Mouse (Mus musculus) liver, adult (tissue): ENCODE measurements around the gene Lpin1.

Experiments used
- GATA4 ChIP-seq: IDR thresholded peaks from 2 replicates; pipeline ENCODE4 v1.6.1; 2014; ENCODE audit warnings: mild to moderate bottlenecking, low read length; ENCODE audit not compliant: insufficient replicate concordance

The Lpin1 gene

GRCm38 (mm10) chr12:16634075-16634813, 23.5 kb upstream of the Lpin1 start:
- TF ChIP-seq GATA4, result peak; percentile 65

- no peak for TF ChIP-seq GATA4
Measured at GRCm38 (mm10) chr12:16633235-16633634, 22.5 kb upstream of the Lpin1 start.

GRCm38 (mm10) chr12:16631423-16631822, 20.7 kb upstream of the Lpin1 start:
- TF ChIP-seq GATA4, result no peak

GRCm38 (mm10) chr12:16630866-16631185, 20.1 kb upstream of the Lpin1 start:
- no peak for TF ChIP-seq GATA4

GRCm38 (mm10) chr12:16630152-16630865, 19.5 kb upstream of the Lpin1 start:
- TF ChIP-seq GATA4, result no peak; the same call in 1 of the 2 replicates

GRCm38 (mm10) chr12:16620230-16620629, 9.5 kb upstream of the Lpin1 start:
- no peak for TF ChIP-seq GATA4

GRCm38 (mm10) chr12:16619453-16619852, 8.7 kb upstream of the Lpin1 start:
- no peak for TF ChIP-seq GATA4

- TF ChIP-seq GATA4, result no peak
Measured at GRCm38 (mm10) chr12:16618512-16619274, 7.9 kb upstream of the Lpin1 start.

GRCm38 (mm10) chr12:16615738-16616137, 5.0 kb upstream of the Lpin1 start:
- TF ChIP-seq GATA4, result no peak

- TF ChIP-seq GATA4, result no peak
Measured at GRCm38 (mm10) chr12:16614556-16614955, 3.8 kb upstream of the Lpin1 start.

- no peak for TF ChIP-seq GATA4
Measured at GRCm38 (mm10) chr12:16605624-16606023, 5.1 kb downstream of the Lpin1 start.

- no peak for TF ChIP-seq GATA4
Measured at GRCm38 (mm10) chr12:16602271-16602670, 8.5 kb downstream of the Lpin1 start.

- TF ChIP-seq GATA4, result no peak
Measured at GRCm38 (mm10) chr12:16600374-16600773, 10.4 kb downstream of the Lpin1 start.

- no peak for TF ChIP-seq GATA4
Measured at GRCm38 (mm10) chr12:16599359-16599758, 11.4 kb downstream of the Lpin1 start.

- no peak for TF ChIP-seq GATA4
Measured at GRCm38 (mm10) chr12:16593761-16594160, 17.0 kb downstream of the Lpin1 start.

- no peak for TF ChIP-seq GATA4
Measured at GRCm38 (mm10) chr12:16593014-16593413, 17.8 kb downstream of the Lpin1 start.
